Mouse (Mus musculus): ENCODE results near the gene Litaf. TPM values are rescaled to one million over a fixed set of nuclear protein-coding genes. Genes with fewer than 3 reads are reported as not detected.

Litaf gene
- polyA plus RNA-seq, 1 experiment, result 241 TPM

DNA sequence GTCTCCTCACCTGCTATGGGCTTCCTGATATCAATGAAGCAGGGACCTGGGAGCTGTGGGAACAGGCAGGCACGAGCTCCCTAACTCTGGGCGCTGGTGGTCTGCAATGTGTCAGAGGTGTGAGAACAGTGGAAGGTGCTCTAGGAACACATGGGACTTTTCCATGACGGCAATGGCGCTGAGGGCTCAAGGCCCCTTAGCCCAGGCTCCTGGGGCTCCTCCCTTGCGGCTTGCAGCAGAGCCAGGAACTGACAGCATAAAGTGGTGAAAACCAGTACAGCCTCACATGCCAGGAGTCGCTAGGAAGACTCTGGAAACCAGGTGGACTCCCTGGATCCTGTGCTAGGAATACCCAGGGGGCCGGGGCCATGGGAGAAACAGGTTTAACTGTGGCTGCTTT, 155.4 kb downstream of the Litaf start:
- no peaks in the 10 kb centered on the region for H3K4me1 ChIP-seq (ENCODE audit: control insufficient read depth, insufficient read depth, low read length)
- H3K4me3 ChIP-seq (ENCODE audit: insufficient read depth, low read length), result no peak overlapping the region
- TF ChIP-seq POLR2A (IDR thresholded peaks at IDR 0.05; ENCODE audit: borderline replicate concordance, low read depth, low read length), result no peak
- no peak for TF ChIP-seq CTCF (IDR thresholded peaks at IDR 0.05; ENCODE audit: low read depth, low read length)
- no peak overlapping the region for H3K27ac ChIP-seq (ENCODE audit: insufficient read depth, low read depth, low read length)

Other genes starting within 250 kb of the Litaf start
- gene Rmi2, start 231.1 kb downstream of the Litaf start, polyA plus RNA-seq (2012; ENCODE audit: insufficient read depth, insufficient read length, missing spikeins), result 0.33 and 0.75 TPM in 2 replicates
- 0.73 and 1.2 TPM in 2 replicates for gene Snn, start 5.2 kb downstream of the Litaf start, polyA plus RNA-seq (2012; ENCODE audit: insufficient read depth, insufficient read length, missing spikeins)
- 14.5 and 15.5 TPM in 2 replicates for gene Txndc11, start 68.5 kb upstream of the Litaf start, polyA plus RNA-seq (2012; ENCODE audit: insufficient read depth, insufficient read length, missing spikeins)
- gene Zc3h7a, start 110.2 kb upstream of the Litaf start, polyA plus RNA-seq (2012; ENCODE audit: insufficient read depth, insufficient read length, missing spikeins), result 202 and 221 TPM in 2 replicates
- 51.3 and 53.4 TPM in 2 replicates for gene Rsl1d1, start 137.2 kb upstream of the Litaf start, polyA plus RNA-seq (2012; ENCODE audit: insufficient read depth, insufficient read length, missing spikeins)
- gene Gspt1, start 188.2 kb upstream of the Litaf start, polyA plus RNA-seq (2012; ENCODE audit: insufficient read depth, insufficient read length, missing spikeins), result 91.6 and 98.7 TPM in 2 replicates
- gene Tnfrsf17, start 247.7 kb upstream of the Litaf start, polyA plus RNA-seq (2012; ENCODE audit: insufficient read depth, insufficient read length, missing spikeins), result 1.1 and 1.3 TPM in 2 replicates

Data from bone marrow macrophage, adult 2 months (primary cell).